Mouse (Mus musculus) MEL (cell line): ENCODE data around the gene Smyd3. TPM values are rescaled to one million over a fixed set of nuclear protein-coding genes. Genes with fewer than 3 reads are reported as not detected.

Experiments
- DNase-seq: peaks from one replicate; pipeline ENCODE4 v3.0.0; 2011; ENCODE audit warnings: low read depth, low spot score
- H3K27ac ChIP-seq: 2 replicates; pipeline ENCODE4 v1.5.1; 2012; ENCODE audit warnings: low read depth, mild to moderate bottlenecking, control low read depth, low read length, moderate library complexity; ENCODE audit not compliant: control insufficient read depth
- H3K27me3 ChIP-seq, 2 experiments: fragments of 150-350 bp in 1 of 2; sonication (generic) in 1 of 2; 2 replicates each; pipeline ENCODE4 v1.6.1; 2012; ENCODE audit warnings: low read length in 2 of 2, mild to moderate bottlenecking in 2 of 2, improper control_type of control experiment in 1 of 2, moderate library complexity in 1 of 2; ENCODE audit not compliant: insufficient read depth in 2 of 2, control insufficient read depth in 1 of 2
- H3K36me3 ChIP-seq, 2 experiments: 2 replicates each; pipeline ENCODE4 v1.6.1; 2012 to 2014; ENCODE audit warnings: low read length in 2 of 2, improper control_type of control experiment in 1 of 2, inconsistent platforms in 1 of 2, mild to moderate bottlenecking in 1 of 2; ENCODE audit not compliant: insufficient read depth in 2 of 2, control insufficient read depth in 1 of 2
- H3K4me1 ChIP-seq, 2 experiments: fragments of 150-350 bp in 1 of 2; sonication (generic) in 1 of 2; 2 replicates each; pipeline ENCODE4 v1.6.1; 2012; ENCODE audit warnings: low read length in 2 of 2, improper control_type of control experiment in 1 of 2, mild to moderate bottlenecking in 1 of 2; ENCODE audit not compliant: insufficient read depth in 2 of 2, control insufficient read depth in 1 of 2
- H3K4me3 ChIP-seq, 2 experiments: fragments of 150-350 bp in 1 of 2; sonication (generic) in 1 of 2; 2 replicates each; pipeline ENCODE4 v1.5.1; 2012; ENCODE audit warnings: low read depth in 2 of 2, low read length in 2 of 2, mild to moderate bottlenecking in 2 of 2, moderate library complexity in 2 of 2, control low read depth in 1 of 2, improper control_type of control experiment in 1 of 2; ENCODE audit not compliant: control insufficient read depth in 1 of 2, insufficient read depth in 1 of 2
- H3K79me2 ChIP-seq: 2 replicates; pipeline ENCODE4 v1.6.1; 2012; ENCODE audit warnings: mild to moderate bottlenecking, low read length, moderate library complexity; ENCODE audit not compliant: control insufficient read depth, poor library complexity, insufficient read depth
- H3K9ac ChIP-seq: 2 replicates; pipeline ENCODE4 v1.6.1; 2012; ENCODE audit warnings: low read depth, mild to moderate bottlenecking, control low read depth, low read length, moderate library complexity; ENCODE audit not compliant: control insufficient read depth, poor library complexity, severe bottlenecking
- H3K9me3 ChIP-seq: fragments of 150-350 bp; sonication (generic); replicated peaks from 2 replicates; pipeline ENCODE4 v1.6.1; 2012; ENCODE audit warnings: mild to moderate bottlenecking, low read length, improper control_type of control experiment, moderate library complexity; ENCODE audit not compliant: insufficient read depth
- BHLHE40 ChIP-seq: IDR thresholded peaks from 2 replicates; pipeline ENCODE4 v1.6.1; 2012; ENCODE audit warnings: low read depth, mild to moderate bottlenecking, inconsistent platforms, low read length, improper control_type of control experiment, borderline replicate concordance
- CHD2 ChIP-seq: IDR thresholded peaks from 2 replicates; pipeline ENCODE4 v1.6.1; 2011; ENCODE audit warnings: low read length, improper control_type of control experiment
- E2F4 ChIP-seq: IDR thresholded peaks from 2 replicates; pipeline ENCODE4 v1.6.1; 2011; ENCODE audit warnings: low read depth, low read length, improper control_type of control experiment, borderline replicate concordance
- HCFC1 ChIP-seq: IDR thresholded peaks from 2 replicates; pipeline ENCODE4 v1.6.1; 2012; ENCODE audit warnings: low read depth, mild to moderate bottlenecking, inconsistent platforms, low read length, improper control_type of control experiment, moderate library complexity
- KAT2A ChIP-seq: conservative IDR thresholded peaks from 2 replicates; pipeline ENCODE4 v1.6.1; 2012; ENCODE audit warnings: low read depth, low read length, improper control_type of control experiment, inconsistent platforms
- MAFK ChIP-seq: IDR thresholded peaks from 2 replicates; pipeline ENCODE4 v1.6.1; 2011; ENCODE audit warnings: low read depth, mild to moderate bottlenecking, low read length, improper control_type of control experiment, borderline replicate concordance
- MAZ ChIP-seq: IDR thresholded peaks from 2 replicates; pipeline ENCODE4 v1.6.1; 2012; ENCODE audit warnings: low read depth, mild to moderate bottlenecking, inconsistent platforms, low read length, improper control_type of control experiment
- MEF2A ChIP-seq: IDR thresholded peaks from 2 replicates; pipeline ENCODE4 v1.6.1; 2014; ENCODE audit warnings: low read depth, mild to moderate bottlenecking, inconsistent platforms, low read length, improper control_type of control experiment; ENCODE audit not compliant: poor library complexity, insufficient replicate concordance, severe bottlenecking; ENCODE audit errors: extremely low read depth
- MXI1 ChIP-seq: IDR thresholded peaks from 2 replicates; pipeline ENCODE4 v1.6.1; 2011; ENCODE audit warnings: mild to moderate bottlenecking, low read depth, low read length, improper control_type of control experiment
- MYB ChIP-seq: IDR thresholded peaks from 2 replicates; pipeline ENCODE4 v1.6.1; 2011; ENCODE audit warnings: mild to moderate bottlenecking, low read depth, low read length, improper control_type of control experiment
- NELFE ChIP-seq: IDR thresholded peaks from 2 replicates; pipeline ENCODE4 v1.6.1; 2011; ENCODE audit warnings: low read depth, low read length, improper control_type of control experiment
- POLR2AphosphoS2 ChIP-seq: IDR thresholded peaks from 2 replicates; pipeline ENCODE4 v1.6.1; 2011; ENCODE audit warnings: low read length, improper control_type of control experiment
- TAL1 ChIP-seq: IDR thresholded peaks from 2 replicates; pipeline ENCODE4 v1.6.1; 2012; ENCODE audit warnings: mild to moderate bottlenecking, inconsistent platforms, low read length, moderate library complexity, mixed read lengths
- TCF12 ChIP-seq: IDR thresholded peaks from 2 replicates; pipeline ENCODE4 v1.6.1; 2014; ENCODE audit warnings: low read depth, mild to moderate bottlenecking, inconsistent platforms, low read length, improper control_type of control experiment, moderate library complexity
- USF1 ChIP-seq: IDR thresholded peaks from 2 replicates; pipeline ENCODE4 v1.6.1; 2014; ENCODE audit warnings: low read depth, mild to moderate bottlenecking, inconsistent platforms, low read length, improper control_type of control experiment, moderate library complexity
- USF2 ChIP-seq, 2 experiments: IDR thresholded peaks; 2 replicates each; pipeline ENCODE4 v1.6.1; 2011 to 2012; ENCODE audit warnings: improper control_type of control experiment in 2 of 2, low read length in 2 of 2, borderline replicate concordance in 1 of 2, inconsistent platforms in 1 of 2, low read depth in 1 of 2, mild to moderate bottlenecking in 1 of 2; ENCODE audit not compliant: insufficient read depth in 1 of 2
- polyA plus RNA-seq, 2 experiments: library from polyadenylated mRNA; stranded (reverse) in 1 of 2; unstranded in 1 of 2; fragments of >175 nt in 1 of 2; fragments of >200 nt in 1 of 2; gene quantifications; 2 replicates each; pipeline versions ENCODE4 v1.2.1 to v1.2.4; 2012; ENCODE audit warnings: low replicate concordance in 2 of 2, low read depth in 1 of 2; ENCODE audit not compliant: insufficient read length in 2 of 2, insufficient read depth in 1 of 2, missing spikeins in 1 of 2
- total RNA-seq: library from RNA; depleted of rRNA; stranded (reverse); fragments of 300-350 nt; gene quantifications from 2 replicates; pipeline ENCODE4 v1.2.3, GENCODE M21; 2012

Gene Smyd3
- total and polyA plus RNA-seq, 3 experiments = 13.3 to 18.2 TPM; not detected in 1

- Histone ChIP-seq H3K9ac (no peak overlapping the region), H3K4me1 (no peaks in the 10 kb centered on the region), H3K27me3 (no peaks in the 10 kb centered on the region), H3K27ac (no peak overlapping the region), H3K4me3 (no peak overlapping the region), H3K79me2 (no peaks in the 10 kb centered on the region), H3K9me3 (no peaks in the 10 kb centered on the region), H3K36me3 (no peaks in the 10 kb centered on the region)
- DNase-seq = no peak
- TF ChIP-seq USF2 (IDR thresholded peaks at IDR 0.05; ENCODE audit: borderline replicate concordance in 1 of 2, insufficient read depth in 1 of 2, low read depth in 1 of 2, low read length in 2 of 2) (no peak), E2F4 (no peak), POLR2AphosphoS2 (no peak), MAFK (no peak), BHLHE40 (no peak), NELFE (no peak), KAT2A (no peak), USF1 (no peak), TCF12 (no peak)
Observed at GRCm38 (mm10) chr1:179286748-179287147, 231.1 kb downstream of the Smyd3 start.

- Histone ChIP-seq H3K9me3 (no peaks in the 10 kb centered on the region), H3K4me3 (no peak overlapping the region), H3K36me3 (no peaks in the 10 kb centered on the region), H3K27ac (no peak overlapping the region), H3K4me1 (no peaks in the 10 kb centered on the region), H3K9ac (no peak overlapping the region), H3K79me2 (no peaks in the 10 kb centered on the region), H3K27me3 (no peaks in the 10 kb centered on the region)
- TF ChIP-seq HCFC1 = no peak
- TF ChIP-seq MXI1 = no peak
- TF ChIP-seq CHD2 = no peak
- DNase-seq = no peak
Observed at GRCm38 (mm10) chr1:179282821-179283220, 235.0 kb downstream of the Smyd3 start.

GRCm38 (mm10) chr1:179281401-179282121, 236.3 kb downstream of the Smyd3 start:
- no peak for DNase-seq
- no peak overlapping the region for H3K4me3 ChIP-seq
- H3K27me3 ChIP-seq = no peaks in the 10 kb centered on the region
- no peaks in the 10 kb centered on the region for H3K9me3 ChIP-seq
- H3K4me1 ChIP-seq = no peaks in the 10 kb centered on the region
- no peaks in the 10 kb centered on the region for H3K36me3 ChIP-seq
- no peaks in the 10 kb centered on the region for H3K79me2 ChIP-seq
- no peak overlapping the region for H3K9ac ChIP-seq
- TF ChIP-seq MYB = no peak
- TF ChIP-seq TAL1 = no peak
- no peak for TF ChIP-seq MEF2A
- no peak for TF ChIP-seq MAZ
- H3K27ac ChIP-seq = no peak overlapping the region
